Mouse (Mus musculus) neural tube, postnatal 0 days (tissue): Measurements from ENCODE around the gene Gtf2f2. TPM values are rescaled to one million over a fixed set of nuclear protein-coding genes. Genes with fewer than 3 reads are reported as not detected.

ENCODE experiments used
- polyA plus RNA-seq: library from polyadenylated mRNA; unstranded; fragments of >200 nt; fragmentation: Nextera tagmentation; extraction: Ambion mirVana; gene quantifications from 2 replicates; pipeline ENCODE4 v1.2.1, GENCODE M21; 2015

The Gtf2f2 gene
- polyA plus RNA-seq, result 35.6 and 39.1 TPM in 2 replicates

GRCm38 (mm10) chr14:76010102-76011061, at the start of gene Gtf2f2:
TSS of gene Gtf2f2 (minus strand) at chr14:76010865.

GRCm38 (mm10) chr14:75954766-75955165, 55.9 kb downstream of the Gtf2f2 start, which contains the start of gene Kctd4:
TSS of gene Kctd4 (plus strand) at chr14:75955009.

Other genes starting within 250 kb of the Gtf2f2 start
- gene Slc25a30, start 223.8 kb downstream of the Gtf2f2 start, polyA plus RNA-seq, result 5.9 and 6.5 TPM in 2 replicates
- 666 and 785 TPM in 2 replicates for gene Tpt1, start 165.8 kb downstream of the Gtf2f2 start, polyA plus RNA-seq
- 12.4 and 13.8 TPM in 2 replicates for gene Kctd4, start 55.9 kb downstream of the Gtf2f2 start, polyA plus RNA-seq
- 6.7 TPM in 2 replicates for gene Gpalpp1, start 99.9 kb upstream of the Gtf2f2 start, polyA plus RNA-seq
- 11.2 and 11.3 TPM in 2 replicates for gene Nufip1, start 100.0 kb upstream of the Gtf2f2 start, polyA plus RNA-seq